Mouse (Mus musculus): Measurements from ENCODE around the gene Dhx58. TPM values are rescaled to one million over a fixed set of nuclear protein-coding genes. Genes with fewer than 3 reads are reported as not detected.

Dhx58 gene
- total RNA-seq, 2 experiments from 2014 or later, result 23.7 to 50.9 TPM

DNA sequence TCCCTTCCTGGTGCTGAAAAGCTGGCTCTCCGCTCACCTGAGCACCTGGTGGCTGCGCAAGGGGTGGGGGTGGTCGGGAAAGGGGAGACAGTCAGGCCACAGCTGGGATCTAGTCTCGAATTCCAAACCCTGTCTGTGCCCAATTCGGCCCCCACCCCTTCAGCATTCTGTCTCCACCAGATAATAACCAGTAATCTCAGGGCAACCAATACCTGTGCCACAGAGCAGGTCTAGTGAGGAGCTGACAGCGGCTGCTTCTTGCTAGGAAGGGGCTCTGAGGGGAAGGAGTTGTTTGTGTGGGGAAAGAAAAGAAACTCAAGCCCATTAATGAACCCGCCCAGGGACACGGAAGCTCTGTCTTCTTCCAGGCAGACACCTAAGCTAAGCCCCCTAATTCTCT is 52.9 kb downstream of the Dhx58 start:
- ATAC-seq (ENCODE audit: poor library complexity, severe bottlenecking), result no peak

- ATAC-seq (ENCODE audit: poor library complexity, severe bottlenecking), result no peak
Observed at GRCm38 (mm10) chr11:100648405-100648804, 55.7 kb downstream of the Dhx58 start.

DNA sequence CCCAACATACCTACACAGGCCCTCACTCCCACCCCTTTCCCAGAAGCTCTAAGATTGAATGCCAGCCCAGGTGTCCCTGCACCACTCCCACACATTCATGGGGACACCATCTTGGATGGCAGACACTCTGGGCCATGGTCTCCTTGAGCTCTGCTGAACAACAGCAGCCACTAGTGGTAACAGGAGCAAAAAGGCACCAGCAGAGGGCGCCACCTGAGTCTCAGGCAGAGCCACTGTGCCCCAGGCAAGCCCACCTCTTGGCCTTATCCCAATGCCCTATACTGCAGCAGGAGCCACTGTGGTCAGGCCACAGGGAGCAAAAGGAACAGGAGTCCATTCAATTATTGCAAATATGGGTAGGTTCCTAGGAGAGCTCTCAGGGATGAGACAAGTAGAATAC is 57.8 kb downstream of the Dhx58 start:
- peak; percentile 79 for ATAC-seq (ENCODE audit: poor library complexity, severe bottlenecking)

Other genes starting within 250 kb of the Dhx58 start
- 5.9 and 8.1 TPM in 2 replicates for gene Klhl11, start 231.5 kb downstream of the Dhx58 start, total RNA-seq (2015)
- gene Klhl11, start 231.5 kb downstream of the Dhx58 start, total RNA-seq (2017), result 14.5 and 14.8 TPM in 2 replicates
- 80.6 and 90.8 TPM in 2 replicates for gene Acly, start 176.3 kb downstream of the Dhx58 start, total RNA-seq (2015)
- 100 and 105 TPM in 2 replicates for gene Acly, start 176.3 kb downstream of the Dhx58 start, total RNA-seq (2017)
- gene Ttc25, start 158.7 kb downstream of the Dhx58 start, total RNA-seq (2015), result 0.16 and 0.96 TPM in 2 replicates
- not detected in 2 replicates for gene Ttc25, start 158.7 kb downstream of the Dhx58 start, total RNA-seq (2017)
- gene Cnp, start 129.4 kb downstream of the Dhx58 start, total RNA-seq (2015), result 9.5 and 11.3 TPM in 2 replicates
- 22.2 and 23.9 TPM in 2 replicates for gene Cnp, start 129.4 kb downstream of the Dhx58 start, total RNA-seq (2017)
- gene Nkiras2, start 85.0 kb downstream of the Dhx58 start, total RNA-seq (2015), result 47.7 and 52.7 TPM in 2 replicates
- gene Nkiras2, start 85.0 kb downstream of the Dhx58 start, total RNA-seq (2017), result 36.0 and 45.5 TPM in 2 replicates
- 98.1 and 124 TPM in 2 replicates for gene Dnajc7, start 84.1 kb downstream of the Dhx58 start, total RNA-seq (2015)
- 145 and 172 TPM in 2 replicates for gene Dnajc7, start 84.1 kb downstream of the Dhx58 start, total RNA-seq (2017)
- gene Zfp385c, start 11.8 kb downstream of the Dhx58 start, total RNA-seq (2015), result not detected in 2 replicates
- gene Zfp385c, start 11.8 kb downstream of the Dhx58 start, total RNA-seq (2017), result not detected in 2 replicates
- 11.0 and 11.5 TPM in 2 replicates for gene Kat2a, start 8.2 kb upstream of the Dhx58 start, total RNA-seq (2015)
- 8.7 and 9.0 TPM in 2 replicates for gene Kat2a, start 8.2 kb upstream of the Dhx58 start, total RNA-seq (2017)
- gene Hspb9, start 9.6 kb upstream of the Dhx58 start, total RNA-seq (2015), result not detected in 2 replicates
- 0.65 TPM in 1 of 2 replicates, not detected in the other for gene Hspb9, start 9.6 kb upstream of the Dhx58 start, total RNA-seq (2017)
- 167 and 170 TPM in 2 replicates for gene Rab5c, start 33.9 kb upstream of the Dhx58 start, total RNA-seq (2015)
- 136 and 142 TPM in 2 replicates for gene Rab5c, start 33.9 kb upstream of the Dhx58 start, total RNA-seq (2017)
- not detected in 2 replicates for gene Kcnh4, start 55.7 kb upstream of the Dhx58 start, total RNA-seq (2015)
- gene Kcnh4, start 55.7 kb upstream of the Dhx58 start, total RNA-seq (2017), result not detected in 2 replicates
- not detected in 2 replicates for gene Hcrt, start 58.7 kb upstream of the Dhx58 start, total RNA-seq (2015)
- not detected in 2 replicates for gene Hcrt, start 58.7 kb upstream of the Dhx58 start, total RNA-seq (2017)
- 4.6 and 5.6 TPM in 2 replicates for gene Ghdc, start 66.7 kb upstream of the Dhx58 start, total RNA-seq (2015)
- 4.6 and 6.6 TPM in 2 replicates for gene Ghdc, start 66.7 kb upstream of the Dhx58 start, total RNA-seq (2017)
- gene Stat5b, start 146.5 kb upstream of the Dhx58 start, total RNA-seq (2015), result 40.9 and 47.6 TPM in 2 replicates
- 50.6 and 53.2 TPM in 2 replicates for gene Stat5b, start 146.5 kb upstream of the Dhx58 start, total RNA-seq (2017)
- 20.0 and 22.5 TPM in 2 replicates for gene Stat5a, start 155.1 kb upstream of the Dhx58 start, total RNA-seq (2015)
- 22.5 and 23.7 TPM in 2 replicates for gene Stat5a, start 155.1 kb upstream of the Dhx58 start, total RNA-seq (2017)
- 61.5 and 79.5 TPM in 2 replicates for gene Stat3, start 235.3 kb upstream of the Dhx58 start, total RNA-seq (2015)
- 103 and 184 TPM in 2 replicates for gene Stat3, start 235.3 kb upstream of the Dhx58 start, total RNA-seq (2017)